Mouse (Mus musculus): Measurements from ENCODE around the gene Gm20696. TPM values are rescaled to one million over a fixed set of nuclear protein-coding genes. Genes with fewer than 3 reads are reported as not detected.

Gene Gm20696
- polyA plus RNA-seq, 1 experiment from 2014 or later: 2.5 TPM

GRCm38 (mm10) chr6:99575633-99576032 is 91.0 kb downstream of the Gm20696 start:
- no peak overlapping the region for H3K27ac ChIP-seq (replicated peaks; ENCODE audit: low read depth, low read length)
- WGBS: 83% methylated on average over 6 of the region's 6 CpGs
- H3K27me3 ChIP-seq (ENCODE audit: control insufficient read depth, insufficient read depth, low read length): no peaks in the 10 kb centered on the region
- no peak for ATAC-seq (replicated peaks; ENCODE audit: insufficient number of reproducible peaks, low FRiP score, low TSS enrichment, low read depth)
- no peaks in the 10 kb centered on the region for H3K4me1 ChIP-seq (ENCODE audit: control insufficient read depth, insufficient read depth, low read length)
- H3K9ac ChIP-seq (replicated peaks; ENCODE audit: low read length): no peak overlapping the region
- no peaks in the 10 kb centered on the region for H3K9me3 ChIP-seq (replicated peaks; ENCODE audit: control insufficient read depth, low read length)
- H3K4me3 ChIP-seq (ENCODE audit: low read depth, low read length): no peak overlapping the region
- DNase-seq (ENCODE audit: low spot score): no peak
- H3K4me2 ChIP-seq (ENCODE audit: low read depth, low read length): no peak overlapping the region
- H3K36me3 ChIP-seq (replicated peaks; ENCODE audit: control insufficient read depth, insufficient read depth, low read depth, low read length): no peaks in the 10 kb centered on the region

- Histone ChIP-seq H3K9me3 (replicated peaks; ENCODE audit: control insufficient read depth, low read length) (no peaks in the 10 kb centered on the region), H3K4me3 (ENCODE audit: low read depth, low read length) (no peak overlapping the region), H3K4me1 (ENCODE audit: control insufficient read depth, insufficient read depth, low read length) (no peaks in the 10 kb centered on the region), H3K36me3 (replicated peaks; ENCODE audit: control insufficient read depth, insufficient read depth, low read depth, low read length) (no peaks in the 10 kb centered on the region), H3K9ac (replicated peaks; ENCODE audit: low read length) (no peak overlapping the region), H3K4me2 (ENCODE audit: low read depth, low read length) (no peak overlapping the region), H3K27me3 (ENCODE audit: control insufficient read depth, insufficient read depth, low read length) (no peaks in the 10 kb centered on the region), H3K27ac (replicated peaks; ENCODE audit: low read depth, low read length) (no peak overlapping the region)
- DNase-seq (ENCODE audit: low spot score) (no peak), ATAC-seq (replicated peaks; ENCODE audit: insufficient number of reproducible peaks, low FRiP score, low TSS enrichment, low read depth) (no peak)
- WGBS: 83% methylated on average over 2 of the region's 2 CpGs
Observed at GRCm38 (mm10) chr6:99573343-99573742, 93.3 kb downstream of the Gm20696 start.

GRCm38 (mm10) chr6:99572071-99572470 is 94.5 kb downstream of the Gm20696 start:
- no peak for ATAC-seq (replicated peaks; ENCODE audit: insufficient number of reproducible peaks, low FRiP score, low TSS enrichment, low read depth)

GRCm38 (mm10) chr6:99566921-99567320 is 99.7 kb downstream of the Gm20696 start:
- Histone ChIP-seq H3K36me3 (replicated peaks; ENCODE audit: control insufficient read depth, insufficient read depth, low read depth, low read length) (no peaks in the 10 kb centered on the region), H3K9ac (replicated peaks; ENCODE audit: low read length) (no peak overlapping the region), H3K4me3 (ENCODE audit: low read depth, low read length) (no peak overlapping the region), H3K4me1 (ENCODE audit: control insufficient read depth, insufficient read depth, low read length) (no peaks in the 10 kb centered on the region), H3K4me2 (ENCODE audit: low read depth, low read length) (no peak overlapping the region), H3K27ac (replicated peaks; ENCODE audit: low read depth, low read length) (no peak overlapping the region), H3K27me3 (ENCODE audit: control insufficient read depth, insufficient read depth, low read length) (no peaks in the 10 kb centered on the region), H3K9me3 (replicated peaks; ENCODE audit: control insufficient read depth, low read length) (no peaks in the 10 kb centered on the region)
- WGBS: 68% methylated on average over 8 of the region's 8 CpGs
- ATAC-seq (replicated peaks; ENCODE audit: insufficient number of reproducible peaks, low FRiP score, low TSS enrichment, low read depth) (no peak), DNase-seq (ENCODE audit: low spot score) (no peak)

More at GRCm38 (mm10) chr6:99572071-99572470, 94.5 kb downstream of the Gm20696 start:
- no peak overlapping the region for H3K9ac ChIP-seq (replicated peaks; ENCODE audit: low read length)
- H3K4me2 ChIP-seq (ENCODE audit: low read depth, low read length): no peak overlapping the region
- no peaks in the 10 kb centered on the region for H3K36me3 ChIP-seq (replicated peaks; ENCODE audit: control insufficient read depth, insufficient read depth, low read depth, low read length)
- 69% methylated on average over 5 of the region's 5 CpGs for WGBS
- no peak overlapping the region for H3K27ac ChIP-seq (replicated peaks; ENCODE audit: low read depth, low read length)
- no peaks in the 10 kb centered on the region for H3K4me1 ChIP-seq (ENCODE audit: control insufficient read depth, insufficient read depth, low read length)
- H3K27me3 ChIP-seq (ENCODE audit: control insufficient read depth, insufficient read depth, low read length): no peaks in the 10 kb centered on the region
- no peaks in the 10 kb centered on the region for H3K9me3 ChIP-seq (replicated peaks; ENCODE audit: control insufficient read depth, low read length)
- H3K4me3 ChIP-seq (ENCODE audit: low read depth, low read length): no peak overlapping the region
- DNase-seq (ENCODE audit: low spot score): no peak

GRCm38 (mm10) chr6:99564766-99565165 is 101.8 kb downstream of the Gm20696 start:
- Histone ChIP-seq H3K36me3 (replicated peaks; ENCODE audit: control insufficient read depth, insufficient read depth, low read depth, low read length) (no peaks in the 10 kb centered on the region), H3K27me3 (ENCODE audit: control insufficient read depth, insufficient read depth, low read length) (no peaks in the 10 kb centered on the region), H3K9me3 (replicated peaks; ENCODE audit: control insufficient read depth, low read length) (no peaks in the 10 kb centered on the region), H3K27ac (replicated peaks; ENCODE audit: low read depth, low read length) (no peak overlapping the region), H3K9ac (replicated peaks; ENCODE audit: low read length) (no peak overlapping the region), H3K4me1 (ENCODE audit: control insufficient read depth, insufficient read depth, low read length) (no peaks in the 10 kb centered on the region), H3K4me2 (ENCODE audit: low read depth, low read length) (no peak overlapping the region), H3K4me3 (ENCODE audit: low read depth, low read length) (no peak overlapping the region)
- no peak for ATAC-seq (replicated peaks; ENCODE audit: insufficient number of reproducible peaks, low FRiP score, low TSS enrichment, low read depth)
- no peak for DNase-seq (ENCODE audit: low spot score)
- 76% methylated on average over 3 of the region's 3 CpGs for WGBS

- H3K27ac ChIP-seq (replicated peaks; ENCODE audit: low read depth, low read length): no peak overlapping the region
- no peaks in the 10 kb centered on the region for H3K9me3 ChIP-seq (replicated peaks; ENCODE audit: control insufficient read depth, low read length)
- no peaks in the 10 kb centered on the region for H3K36me3 ChIP-seq (replicated peaks; ENCODE audit: control insufficient read depth, insufficient read depth, low read depth, low read length)
- no peak overlapping the region for H3K4me2 ChIP-seq (ENCODE audit: low read depth, low read length)
- no peaks in the 10 kb centered on the region for H3K27me3 ChIP-seq (ENCODE audit: control insufficient read depth, insufficient read depth, low read length)
- 84% methylated on average over 5 of the region's 5 CpGs for WGBS
- H3K4me1 ChIP-seq (ENCODE audit: control insufficient read depth, insufficient read depth, low read length): no peaks in the 10 kb centered on the region
- no peak overlapping the region for H3K9ac ChIP-seq (replicated peaks; ENCODE audit: low read length)
- DNase-seq (ENCODE audit: low spot score) (no peak), ATAC-seq (replicated peaks; ENCODE audit: insufficient number of reproducible peaks, low FRiP score, low TSS enrichment, low read depth) (no peak)
- no peak overlapping the region for H3K4me3 ChIP-seq (ENCODE audit: low read depth, low read length)
Observed at GRCm38 (mm10) chr6:99556950-99557349, 109.6 kb downstream of the Gm20696 start.

GRCm38 (mm10) chr6:99552816-99553215 is 113.8 kb downstream of the Gm20696 start:
- H3K4me2 ChIP-seq (ENCODE audit: low read depth, low read length): no peak overlapping the region
- DNase-seq (ENCODE audit: low spot score): no peak
- WGBS: 76% methylated on average over 1 of the region's 1 CpGs
- ATAC-seq (replicated peaks; ENCODE audit: insufficient number of reproducible peaks, low FRiP score, low TSS enrichment, low read depth): no peak
- H3K36me3 ChIP-seq (replicated peaks; ENCODE audit: control insufficient read depth, insufficient read depth, low read depth, low read length): no peaks in the 10 kb centered on the region
- H3K27me3 ChIP-seq (ENCODE audit: control insufficient read depth, insufficient read depth, low read length): no peaks in the 10 kb centered on the region
- no peak overlapping the region for H3K4me3 ChIP-seq (ENCODE audit: low read depth, low read length)
- no peak overlapping the region for H3K27ac ChIP-seq (replicated peaks; ENCODE audit: low read depth, low read length)
- no peaks in the 10 kb centered on the region for H3K4me1 ChIP-seq (ENCODE audit: control insufficient read depth, insufficient read depth, low read length)
- H3K9ac ChIP-seq (replicated peaks; ENCODE audit: low read length): no peak overlapping the region
- H3K9me3 ChIP-seq (replicated peaks; ENCODE audit: control insufficient read depth, low read length): no peaks in the 10 kb centered on the region

- Histone ChIP-seq H3K36me3 (replicated peaks; ENCODE audit: control insufficient read depth, insufficient read depth, low read depth, low read length) (no peaks in the 10 kb centered on the region), H3K27me3 (ENCODE audit: control insufficient read depth, insufficient read depth, low read length) (no peaks in the 10 kb centered on the region), H3K27ac (replicated peaks; ENCODE audit: low read depth, low read length) (no peak overlapping the region), H3K9me3 (replicated peaks; ENCODE audit: control insufficient read depth, low read length) (no peaks in the 10 kb centered on the region), H3K4me1 (ENCODE audit: control insufficient read depth, insufficient read depth, low read length) (no peaks in the 10 kb centered on the region), H3K9ac (replicated peaks; ENCODE audit: low read length) (no peak overlapping the region), H3K4me2 (ENCODE audit: low read depth, low read length) (no peak overlapping the region), H3K4me3 (ENCODE audit: low read depth, low read length) (no peak overlapping the region)
- ATAC-seq (replicated peaks; ENCODE audit: insufficient number of reproducible peaks, low FRiP score, low TSS enrichment, low read depth) (no peak), DNase-seq (ENCODE audit: low spot score) (no peak)
- 92% methylated on average over 2 of the region's 2 CpGs for WGBS
Observed at GRCm38 (mm10) chr6:99546416-99546815, 120.2 kb downstream of the Gm20696 start.

Measured in embryonic facial prominence, embryonic 11.5 days (tissue).